Mouse (Mus musculus): ENCODE measurements around the gene Tbx4.

- no peak for TF ChIP-seq CTCF (IDR thresholded peaks at IDR 0.05)
- TF ChIP-seq POLR2A (IDR thresholded peaks at IDR 0.05; ENCODE audit: insufficient read depth, low read depth, low read length), result no peak
- TF ChIP-seq EP300 (IDR thresholded peaks at IDR 0.05; ENCODE audit: insufficient read depth, low read depth, low read length), result no peak
These were observed 23.9 kb downstream of the Tbx4 start for GRCm38 (mm10) chr11:85910133-85910532.

Measured in heart, adult 2 months (tissue).